Mouse (Mus musculus): ENCODE measurements around the gene Gabrr1. TPM values are rescaled to one million over a fixed set of nuclear protein-coding genes. Genes with fewer than 3 reads are reported as not detected.
A peak's percentile ranks its signal among the peaks of the same experiment; 100 is the strongest.

The Gabrr1 gene
- polyA plus RNA-seq, 1 experiment from 2014 or later: not detected

- H3K9me3 ChIP-seq (ENCODE audit: control insufficient read depth, low read length): no peaks in the 10 kb centered on the region
- ATAC-seq: no peak
- H3K4me2 ChIP-seq (ENCODE audit: low read depth, low read length): no peak overlapping the region
- H3K27me3 ChIP-seq (replicated peaks; ENCODE audit: control insufficient read depth, insufficient read depth, low read length): no peaks in the 10 kb centered on the region
- no peaks in the 10 kb centered on the region for H3K4me1 ChIP-seq (ENCODE audit: control insufficient read depth, insufficient read depth, low read length)
- 23% methylated on average over 2 of the region's 2 CpGs for whole genome bisulfite sequencing
- no peak overlapping the region for H3K9ac ChIP-seq (ENCODE audit: low read depth, low read length)
- H3K27ac ChIP-seq (ENCODE audit: low read length): no peak overlapping the region
- H3K36me3 ChIP-seq (ENCODE audit: control insufficient read depth, insufficient read depth, low read length): no peaks in the 10 kb centered on the region
- H3K4me3 ChIP-seq (ENCODE audit: low read length): no peak overlapping the region
Observed at GRCm38 (mm10) chr4:33198117-33198516, 65.8 kb downstream of the Gabrr1 start.

GRCm38 (mm10) chr4:33204682-33205081 is 72.4 kb downstream of the Gabrr1 start:
- Histone ChIP-seq H3K4me1 (ENCODE audit: control insufficient read depth, insufficient read depth, low read length) (0 out of 2 replicates have a peak, but pooled peaks cover 6% of the 10 kb centered on the region), H3K27ac (ENCODE audit: low read length) (no peak overlapping the region), H3K4me3 (ENCODE audit: low read length) (no peak overlapping the region), H3K9ac (ENCODE audit: low read depth, low read length) (no peak overlapping the region), H3K9me3 (ENCODE audit: control insufficient read depth, low read length) (no peaks in the 10 kb centered on the region), H3K4me2 (ENCODE audit: low read depth, low read length) (no peak overlapping the region), H3K36me3 (ENCODE audit: control insufficient read depth, insufficient read depth, low read length) (no peaks in the 10 kb centered on the region), H3K27me3 (replicated peaks; ENCODE audit: control insufficient read depth, insufficient read depth, low read length) (no peaks in the 10 kb centered on the region)
- WGBS: 7% methylated on average over 4 of the region's 4 CpGs
- no peak for ATAC-seq

- Histone ChIP-seq H3K4me3 (ENCODE audit: low read length) (no peak overlapping the region), H3K27me3 (replicated peaks; ENCODE audit: control insufficient read depth, insufficient read depth, low read length) (no peaks in the 10 kb centered on the region), H3K4me1 (ENCODE audit: control insufficient read depth, insufficient read depth, low read length) (0 out of 2 replicates have a peak, but pooled peaks cover 8% of the 10 kb centered on the region), H3K9me3 (ENCODE audit: control insufficient read depth, low read length) (no peaks in the 10 kb centered on the region), H3K4me2 (ENCODE audit: low read depth, low read length) (no peak overlapping the region), H3K27ac (ENCODE audit: low read length) (no peak overlapping the region), H3K36me3 (ENCODE audit: control insufficient read depth, insufficient read depth, low read length) (no peaks in the 10 kb centered on the region), H3K9ac (ENCODE audit: low read depth, low read length) (no peak overlapping the region)
- no peak for ATAC-seq
- WGBS: 73% methylated on average over 2 of the region's 2 CpGs
Observed at GRCm38 (mm10) chr4:33207551-33207950, 75.2 kb downstream of the Gabrr1 start.

GRCm38 (mm10) chr4:33208881-33209841 is 76.8 kb downstream of the Gabrr1 start, which contains the start of gene Srsf12:
Srsf12 (plus strand) TSS chr4:33208991.
- Histone ChIP-seq H3K9ac (ENCODE audit: low read depth, low read length) (peak within 1 kb of the TSS; percentile 81), H3K4me3 (ENCODE audit: low read length) (peak within 1 kb of the TSS; percentile 70), H3K36me3 (ENCODE audit: control insufficient read depth, insufficient read depth, low read length) (no peaks in the 10 kb centered on the region), H3K4me2 (ENCODE audit: low read depth, low read length) (peak within 1 kb of the TSS; percentile 100), H3K27ac (ENCODE audit: low read length) (no peak within 1 kb of the TSS), H3K9me3 (ENCODE audit: control insufficient read depth, low read length) (no peaks in the 10 kb centered on the region), H3K27me3 (replicated peaks; ENCODE audit: control insufficient read depth, insufficient read depth, low read length) (no peaks in the 10 kb centered on the region), H3K4me1 (ENCODE audit: control insufficient read depth, insufficient read depth, low read length) (0 out of 2 replicates have a peak, but pooled peaks cover 8% of the 10 kb centered on the region)
- peak; percentile 81 for ATAC-seq
- 2% methylated on average over 65 of the region's 65 CpGs for WGBS

Other genes starting within 250 kb of the Gabrr1 start
- 2.8 and 2.9 TPM in 2 replicates for gene Ankrd6, start 181.7 kb upstream of the Gabrr1 start, polyA plus RNA-seq (2015; fragmentation: Nextera tagmentation; extraction: Ambion mirVana)
- 28.0 and 30.1 TPM in 2 replicates for gene Rragd, start 149.5 kb upstream of the Gabrr1 start, polyA plus RNA-seq (2015; fragmentation: Nextera tagmentation; extraction: Ambion mirVana)
- 43.0 and 44.9 TPM in 2 replicates for gene Ube2j1, start 101.1 kb upstream of the Gabrr1 start, polyA plus RNA-seq (2015; fragmentation: Nextera tagmentation; extraction: Ambion mirVana)
- gene Gabrr2, start 69.5 kb upstream of the Gabrr1 start, polyA plus RNA-seq (2015; fragmentation: Nextera tagmentation; extraction: Ambion mirVana): 0.10 and 0.24 TPM in 2 replicates
- 0.82 and 0.88 TPM in 2 replicates for gene Pm20d2, start 57.2 kb downstream of the Gabrr1 start, polyA plus RNA-seq (2015; fragmentation: Nextera tagmentation; extraction: Ambion mirVana)
- 4.7 and 5.2 TPM in 2 replicates for gene Srsf12, start 76.5 kb downstream of the Gabrr1 start, polyA plus RNA-seq (2015; fragmentation: Nextera tagmentation; extraction: Ambion mirVana)
- gene Pnrc1, start 157.6 kb downstream of the Gabrr1 start, polyA plus RNA-seq (2015; fragmentation: Nextera tagmentation; extraction: Ambion mirVana): 51.0 and 59.6 TPM in 2 replicates
- 15.9 and 16.3 TPM in 2 replicates for gene Rngtt, start 177.8 kb downstream of the Gabrr1 start, polyA plus RNA-seq (2015; fragmentation: Nextera tagmentation; extraction: Ambion mirVana)

All from intestine, embryonic 16.5 days (tissue).